8 mouse cellular contexts compared by ENCODE assay signal in genomic region chr2:150643726-150644415, GRCm38 (mm10). TPM values are rescaled to one million over a fixed set of nuclear protein-coding genes. Genes with fewer than 3 reads are reported as not detected.
A peak's percentile ranks its signal among the peaks of the same experiment; 100 is the strongest.
DNase-seq lines count a peak whose midpoint lies in the region; ATAC-seq and TF ChIP-seq lines count a peak whose summit lies in the region.

No protein-coding gene starts in this region.

- no peak for TF ChIP-seq CTCF in lung, postnatal 0 days (IDR thresholded peaks at IDR 0.05)
- TF ChIP-seq CTCF in forebrain, postnatal 0 days (IDR thresholded peaks at IDR 0.05; ENCODE audit: low read depth) = no peak

- H3K9ac ChIP-seq in lung, embryonic 15.5 days = no peak overlapping the region
- H3K9ac ChIP-seq in lung, postnatal 0 days (replicated peaks; ENCODE audit: low read depth) = no peak overlapping the region
- peak overlapping the region; percentile 47; the same call in 1 of the 2 replicates for H3K9ac ChIP-seq in forebrain, postnatal 0 days

- H3K9me3 ChIP-seq in lung, embryonic 15.5 days = no peaks in the 10 kb centered on the region
- H3K9me3 ChIP-seq in lung, postnatal 0 days (ENCODE audit: low read length) = no peaks in the 10 kb centered on the region
- no peaks in the 10 kb centered on the region for H3K9me3 ChIP-seq in forebrain, postnatal 0 days (ENCODE audit: low read length)

- no peak overlapping the region for H3K27ac ChIP-seq in lung, embryonic 15.5 days
- no peak overlapping the region for H3K27ac ChIP-seq in lung, postnatal 0 days (ENCODE audit: low read length)
- peak overlapping the region; percentile 90 for H3K27ac ChIP-seq in forebrain, postnatal 0 days (ENCODE audit: low read depth, low read length)

- DNase-seq in lung, postnatal 0 days (ENCODE audit: low spot score) = no peak
- peak; percentile 88 for DNase-seq in forebrain, postnatal 0 days
- peak; percentile 48 to 51 for DNase-seq in left cerebral cortex, postnatal 36 days (ENCODE audit: low spot score in 2 of 2)
- peak; percentile 39 to 52 for DNase-seq in right cerebral cortex, adult 2 months (ENCODE audit: low spot score in 2 of 2)
- no peak for DNase-seq in adrenal gland, adult 2 months
- no peak for DNase-seq in gastrocnemius, postnatal 25 days
- no peak for DNase-seq in heart, postnatal 14 days

- H3K4me3 ChIP-seq in lung, embryonic 15.5 days = no peak overlapping the region
- H3K4me3 ChIP-seq in lung, postnatal 0 days (ENCODE audit: low read depth, low read length) = no peak overlapping the region
- H3K4me3 ChIP-seq in forebrain, postnatal 0 days (ENCODE audit: low read depth, low read length) = 0 out of 2 replicates have a peak overlapping the region, but pooled peaks have one; percentile 5

- intact Hi-C loops in left cerebral cortex, postnatal 36 days (cut with DNase I) = no loop called here
- intact Hi-C loops in heart, postnatal 14 days (cut with DNase I) = no loop called here

- H3K27me3 ChIP-seq in lung, embryonic 15.5 days = no peaks in the 10 kb centered on the region
- H3K27me3 ChIP-seq in lung, postnatal 0 days (replicated peaks; ENCODE audit: insufficient read depth, low read length) = no peaks in the 10 kb centered on the region
- H3K27me3 ChIP-seq in forebrain, postnatal 0 days (ENCODE audit: insufficient read depth, low read length) = no peaks in the 10 kb centered on the region

- no peaks in the 10 kb centered on the region for H3K36me3 ChIP-seq in lung, embryonic 15.5 days
- no peaks in the 10 kb centered on the region for H3K36me3 ChIP-seq in lung, postnatal 0 days (ENCODE audit: insufficient read depth, low read length)
- H3K36me3 ChIP-seq in forebrain, postnatal 0 days (ENCODE audit: insufficient read depth) = no peaks in the 10 kb centered on the region

- no peaks in the 10 kb centered on the region for H3K4me1 ChIP-seq in lung, embryonic 15.5 days
- H3K4me1 ChIP-seq in lung, postnatal 0 days (ENCODE audit: insufficient read depth, low read depth, low read length) = no peaks in the 10 kb centered on the region
- H3K4me1 ChIP-seq in forebrain, postnatal 0 days (ENCODE audit: insufficient read depth) = peaks cover 15% of the 10 kb centered on the region

- TF ChIP-seq EP300 in lung, postnatal 0 days (IDR thresholded peaks at IDR 0.05) = no peak

- no peak overlapping the region for H3K4me2 ChIP-seq in lung, embryonic 15.5 days
- H3K4me2 ChIP-seq in lung, postnatal 0 days (replicated peaks; ENCODE audit: low read depth, low read length) = no peak overlapping the region
- peak overlapping the region; percentile 35 for H3K4me2 ChIP-seq in forebrain, postnatal 0 days (ENCODE audit: low read depth)

- 63% methylated on average over 8 of the region's 8 CpGs for WGBS in lung, embryonic 15.5 days
- 73% methylated on average over 8 of the region's 8 CpGs for WGBS in lung, postnatal 0 days
- 14% methylated on average over 8 of the region's 8 CpGs for WGBS in forebrain, postnatal 0 days

- ATAC-seq in lung, embryonic 15.5 days (ENCODE audit: borderline replicate concordance, extremely low read depth, low FRiP score, low TSS enrichment) = peak; percentile 51; the same call in 1 of the 2 replicates
- no peak; the same call in 1 of the 2 replicates for ATAC-seq in lung, postnatal 0 days
- ATAC-seq in forebrain, postnatal 0 days = peak; percentile 98

RNA-seq across cellular contexts. Expression of gene Acss1, which starts 24.4 kb away (rescaled TPM):
- 8.1 and 8.8 TPM in 2 replicates for polyA plus RNA-seq in lung, embryonic 15.5 days (2015; fragmentation: Nextera tagmentation; extraction: Ambion mirVana)
- 12.9 and 13.4 TPM in 2 replicates for polyA plus RNA-seq in lung, postnatal 0 days (2015; fragmentation: Nextera tagmentation; extraction: Ambion mirVana)
- 16.9 and 17.8 TPM in 2 replicates for total RNA-seq in forebrain, postnatal 0 days (2014; rRNA removed)
- polyA plus RNA-seq in forebrain, postnatal 0 days (2015; fragmentation: Nextera tagmentation; extraction: Ambion mirVana) = 8.2 and 14.1 TPM in 2 replicates
- 10 to 100 TPM; 18.1 to 18.5 TPM for total RNA-seq in left cerebral cortex, postnatal 36 days (2021)
- 10 to 100 TPM; 23.5 to 38.3 TPM for total RNA-seq in adrenal gland, adult 2 months (2021)
- polyA plus RNA-seq in adrenal gland, adult 2 months (2012; rRNA removed) = 30.3 and 49.8 TPM in 2 replicates
- 10 to 100 TPM in 1 of 2 experiments, 1 to 10 TPM in 1; 6.8 to 16.6 TPM for total RNA-seq in gastrocnemius, postnatal 25 days (2021)
- 100 to 1,000 TPM; 121 to 136 TPM for total RNA-seq in heart, postnatal 14 days (2021)

RNA-seq across cellular contexts. Expression of gene Apmap, which starts 35.5 kb away (rescaled TPM):
- polyA plus RNA-seq in lung, embryonic 15.5 days (2015; fragmentation: Nextera tagmentation; extraction: Ambion mirVana) = 51.7 and 53.7 TPM in 2 replicates
- 44.1 and 50.7 TPM in 2 replicates for polyA plus RNA-seq in lung, postnatal 0 days (2015; fragmentation: Nextera tagmentation; extraction: Ambion mirVana)
- total RNA-seq in forebrain, postnatal 0 days (2014; rRNA removed) = 40.9 and 43.0 TPM in 2 replicates
- polyA plus RNA-seq in forebrain, postnatal 0 days (2015; fragmentation: Nextera tagmentation; extraction: Ambion mirVana) = 53.5 and 56.1 TPM in 2 replicates
- 10 to 100 TPM; 46.2 to 62.4 TPM for total RNA-seq in left cerebral cortex, postnatal 36 days (2021)
- 100 to 1,000 TPM; 113 to 195 TPM for total RNA-seq in adrenal gland, adult 2 months (2021)
- 45.3 and 46.1 TPM in 2 replicates for polyA plus RNA-seq in adrenal gland, adult 2 months (2012; rRNA removed)
- total RNA-seq in gastrocnemius, postnatal 25 days (2021) = 10 to 100 TPM; 17.9 to 22.3 TPM
- total RNA-seq in heart, postnatal 14 days (2021) = 10 to 100 TPM; 46.6 to 48.6 TPM

RNA-seq across cellular contexts. Expression of gene Vsx1, which starts 45.3 kb away (rescaled TPM):
- polyA plus RNA-seq in lung, embryonic 15.5 days (2015; fragmentation: Nextera tagmentation; extraction: Ambion mirVana) = not detected in 2 replicates
- polyA plus RNA-seq in lung, postnatal 0 days (2015; fragmentation: Nextera tagmentation; extraction: Ambion mirVana) = not detected in 2 replicates
- not detected in 2 replicates for total RNA-seq in forebrain, postnatal 0 days (2014; rRNA removed)
- polyA plus RNA-seq in forebrain, postnatal 0 days (2015; fragmentation: Nextera tagmentation; extraction: Ambion mirVana) = 0.06 and 0.13 TPM in 2 replicates
- total RNA-seq in left cerebral cortex, postnatal 36 days (2021) = under 1 TPM in 1 of 2 experiments, not detected in 1; 0.09 TPM
- total RNA-seq in adrenal gland, adult 2 months (2021) = not detected
- polyA plus RNA-seq in adrenal gland, adult 2 months (2012; rRNA removed) = not detected in 2 replicates
- not detected for total RNA-seq in gastrocnemius, postnatal 25 days (2021)
- not detected for total RNA-seq in heart, postnatal 14 days (2021)

Comparison
In these comparisons a context has a peak if more than half of its experiments do, and no peak if none do; other contexts are left out.
1. DNase-seq: peak in forebrain, postnatal 0 days (single experiment), left cerebral cortex, postnatal 36 days (2 of 2) and right cerebral cortex, adult 2 months (2 of 2); none in lung, postnatal 0 days (single experiment), adrenal gland, adult 2 months (single experiment), gastrocnemius, postnatal 25 days (single experiment) and heart, postnatal 14 days (0 of 2).